In genomic region chr2:103682927-103683442, GRCm38 (mm10) we compare ENCODE assay signal across 8 mouse cellular contexts.
A peak's percentile ranks its signal among the peaks of the same experiment; 100 is the strongest.
DNase-seq lines count a peak whose midpoint lies in the region; ATAC-seq and TF ChIP-seq lines count a peak whose summit lies in the region.

No protein-coding gene starts in this region.

- DNase-seq in kidney, adult 2 months = peak; percentile 35
- no peak for DNase-seq in kidney, postnatal 14 days
- peak; percentile 40 to 41 for DNase-seq in CD8-positive naive resting alpha-beta T cell, adult 2 months (ENCODE audit: low read depth in 2 of 2, low spot score in 2 of 2)
- DNase-seq in midbrain, postnatal 0 days (ENCODE audit: low spot score) = peak; percentile 67
- no peak for DNase-seq in adrenal gland, adult 8-10 months
- no peak for DNase-seq in layer of hippocampus, postnatal 36 days
- no peak for DNase-seq in testis, postnatal 10 days (ENCODE audit: low spot score)

- H3K4me2 ChIP-seq in forebrain, embryonic 16.5 days (ENCODE audit: low read length) = no peak overlapping the region
- H3K4me2 ChIP-seq in midbrain, postnatal 0 days (ENCODE audit: low read depth, low read length, poor library complexity, severe bottlenecking) = no peak overlapping the region

- no peak overlapping the region for H3K27ac ChIP-seq in kidney, adult 2 months (ENCODE audit: insufficient read depth, low read depth, low read length)
- no peak overlapping the region for H3K27ac ChIP-seq in forebrain, embryonic 16.5 days (ENCODE audit: low read length)
- 0 out of 2 replicates have a peak overlapping the region, but pooled peaks have one; percentile 18 for H3K27ac ChIP-seq in midbrain, postnatal 0 days (ENCODE audit: low read depth, low read length)

- 81% methylated on average over 9 of the region's 9 CpGs for WGBS in kidney, adult 2 months
- WGBS in forebrain, embryonic 16.5 days = 50% methylated on average over 9 of the region's 9 CpGs
- 76% methylated on average over 9 of the region's 9 CpGs for WGBS in midbrain, postnatal 0 days

- H3K9ac ChIP-seq in forebrain, embryonic 16.5 days (replicated peaks; ENCODE audit: low read depth, low read length) = no peak overlapping the region
- no peak overlapping the region for H3K9ac ChIP-seq in midbrain, postnatal 0 days (replicated peaks; ENCODE audit: low read length, poor library complexity, severe bottlenecking)

- H3K4me3 ChIP-seq in kidney, adult 2 months (ENCODE audit: insufficient read depth, low read depth, low read length) = no peak overlapping the region
- no peak overlapping the region for H3K4me3 ChIP-seq in forebrain, embryonic 16.5 days (replicated peaks; ENCODE audit: low read length)
- no peak overlapping the region for H3K4me3 ChIP-seq in midbrain, postnatal 0 days (ENCODE audit: low read depth, low read length)

- H3K27me3 ChIP-seq in kidney, adult 2 months (replicated peaks; ENCODE audit: control insufficient read depth, insufficient read depth, low read length) = no peaks in the 10 kb centered on the region
- H3K27me3 ChIP-seq in forebrain, embryonic 16.5 days (replicated peaks; ENCODE audit: control insufficient read depth, insufficient read depth, low read length) = no peaks in the 10 kb centered on the region
- no peaks in the 10 kb centered on the region for H3K27me3 ChIP-seq in midbrain, postnatal 0 days (ENCODE audit: insufficient read depth, low read length)

- no peaks in the 10 kb centered on the region for H3K36me3 ChIP-seq in kidney, adult 2 months (ENCODE audit: control insufficient read depth, insufficient read depth, low read length)
- H3K36me3 ChIP-seq in forebrain, embryonic 16.5 days (ENCODE audit: control insufficient read depth, insufficient read depth) = no peaks in the 10 kb centered on the region
- no peaks in the 10 kb centered on the region for H3K36me3 ChIP-seq in midbrain, postnatal 0 days (ENCODE audit: insufficient read depth, low read length)

- no peak for TF ChIP-seq POLR2A in kidney, adult 2 months (IDR thresholded peaks at IDR 0.05; ENCODE audit: low read depth, low read length)

- TF ChIP-seq CTCF in kidney, adult 2 months (conservative IDR thresholded peaks at IDR 0.05; ENCODE audit: insufficient read depth, insufficient read length, low read depth, low read length) = no peak
- TF ChIP-seq CTCF in midbrain, postnatal 0 days (IDR thresholded peaks at IDR 0.05) = no peak

- peaks cover 7% of the 10 kb centered on the region; the same call in 1 of the 2 replicates for H3K4me1 ChIP-seq in kidney, adult 2 months (ENCODE audit: control insufficient read depth, insufficient read depth, low read length)
- peaks cover 23% of the 10 kb centered on the region for H3K4me1 ChIP-seq in forebrain, embryonic 16.5 days (replicated peaks; ENCODE audit: control insufficient read depth, insufficient read depth, low read length)
- H3K4me1 ChIP-seq in midbrain, postnatal 0 days (ENCODE audit: insufficient read depth, low read length) = no peaks in the 10 kb centered on the region; the same call in 1 of the 2 replicates

- H3K9me3 ChIP-seq in forebrain, embryonic 16.5 days (ENCODE audit: control insufficient read depth, low read length) = no peaks in the 10 kb centered on the region
- no peaks in the 10 kb centered on the region for H3K9me3 ChIP-seq in midbrain, postnatal 0 days (ENCODE audit: low read length)

- ATAC-seq in forebrain, embryonic 16.5 days = peak; percentile 87
- peak; percentile 61 for ATAC-seq in midbrain, postnatal 0 days (ENCODE audit: low FRiP score)

Comparison
In these comparisons a context has a peak if more than half of its experiments do, and no peak if none do; other contexts are left out.
1. DNase-seq: peak in kidney, adult 2 months (single experiment), CD8-positive naive resting alpha-beta T cell, adult 2 months (2 of 2) and midbrain, postnatal 0 days (single experiment); none in kidney, postnatal 14 days (single experiment), adrenal gland, adult 8-10 months (single experiment), layer of hippocampus, postnatal 36 days (0 of 2) and testis, postnatal 10 days (single experiment).